Mouse (Mus musculus) liver, postnatal 0 days (tissue): ENCODE data around the gene Cyb561d2. TPM values are rescaled to one million over a fixed set of nuclear protein-coding genes. Genes with fewer than 3 reads are reported as not detected.
"Not testable (repeated sequence)": the region's sequence is repeated elsewhere in the genome, so short reads cannot be mapped to it uniquely, and the experiment has no call there.

Experiments
- ATAC-seq: fragments of 200-750 bp; cut with Nextera tagmentation; 2 replicates; pipeline ENCODE4 v1.8.0; 2017; ENCODE audit warnings: mild to moderate bottlenecking, moderate library complexity
- DNase-seq: peaks from one replicate; pipeline ENCODE4 v3.0.0-alpha.2; 2016
- H3K27ac ChIP-seq: fragments of 300-500 bp; sonication (generic); 2 replicates; pipeline ENCODE4 v1.5.1; 2014; ENCODE audit warnings: antibody characterized with exemption, moderate library complexity, mild to moderate bottlenecking, low read depth
- H3K27me3 ChIP-seq: fragments of 300-500 bp; sonication (generic); 2 replicates; pipeline ENCODE4 v1.6.1; 2014; ENCODE audit warnings: low read length, control low read depth, mixed read lengths; ENCODE audit not compliant: insufficient read depth
- H3K36me3 ChIP-seq: fragments of 300-500 bp; sonication (generic); replicated peaks from 2 replicates; pipeline ENCODE4 v1.6.1; 2014; ENCODE audit warnings: mild to moderate bottlenecking, control low read depth, low read length, moderate library complexity, mixed read lengths; ENCODE audit not compliant: insufficient read depth
- H3K4me1 ChIP-seq: fragments of 300-500 bp; sonication (generic); 2 replicates; pipeline ENCODE4 v1.6.1; 2014; ENCODE audit warnings: antibody characterized with exemption, mild to moderate bottlenecking, control low read depth; ENCODE audit not compliant: insufficient read depth
- H3K4me2 ChIP-seq: fragments of 300-500 bp; sonication (generic); 2 replicates; pipeline ENCODE4 v1.6.1; 2014; ENCODE audit warnings: low read depth, mild to moderate bottlenecking, low read length, moderate library complexity, mixed read lengths
- H3K4me3 ChIP-seq: fragments of 300-500 bp; sonication (generic); 2 replicates; pipeline ENCODE4 v1.5.1; 2014; ENCODE audit warnings: low read depth, low read length
- H3K9ac ChIP-seq: fragments of 300-500 bp; sonication (generic); replicated peaks from 2 replicates; pipeline ENCODE4 v1.6.1; 2014; ENCODE audit warnings: mild to moderate bottlenecking, moderate library complexity
- H3K9me3 ChIP-seq: fragments of 300-500 bp; sonication (generic); 2 replicates; pipeline ENCODE4 v1.6.1; 2016; ENCODE audit warnings: mild to moderate bottlenecking, control low read depth, low read length, mixed read lengths
- CTCF ChIP-seq: sonication (generic); IDR thresholded peaks from 2 replicates; pipeline ENCODE4 v1.5.1; 2016; ENCODE audit warnings: antibody characterized with exemption, low read depth
- EP300 ChIP-seq: IDR thresholded peaks from 2 replicates; pipeline ENCODE4 v1.6.1; 2016; ENCODE audit warnings: antibody characterized with exemption, low read depth, mild to moderate bottlenecking
- WGBS: fragments of 180-500 bp; shearing (Covaris S2); extraction: QIAGEN DNeasy Blood & Tissue Kit; methylation state at CpG from one replicate; pipeline ENCODE4 v1.1.7; 2014; ENCODE audit not compliant: insufficient replicate concordance; 5-methylcytosine and 5-hydroxymethylcytosine counted together
- polyA plus RNA-seq: library from polyadenylated mRNA; unstranded; fragments of >200 nt; fragmentation: Nextera tagmentation; extraction: Ambion mirVana; gene quantifications from 2 replicates; pipeline ENCODE4 v1.2.1, GENCODE M21; 2015

Cyb561d2 gene
- polyA plus RNA-seq, 1 experiment from 2014 or later, result 18.5 TPM

DNA sequence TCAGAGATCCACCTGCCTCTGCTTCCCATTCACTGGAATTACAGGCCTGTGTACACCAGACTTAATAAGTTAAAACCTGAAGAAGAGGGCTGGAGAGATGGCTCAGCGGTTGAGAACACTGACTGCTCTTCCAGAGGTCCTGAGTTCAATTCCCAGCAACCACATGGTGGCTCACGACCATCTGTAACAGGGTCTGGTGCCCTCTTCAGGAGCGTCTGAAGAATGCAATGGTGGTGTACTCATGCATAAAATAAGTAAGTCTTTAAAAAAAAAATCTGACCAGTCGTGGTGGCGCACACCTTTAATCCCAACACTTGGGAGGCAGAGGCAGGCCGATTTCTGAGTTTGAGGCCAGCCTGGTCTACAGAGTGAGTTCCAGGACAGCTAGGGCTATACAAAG is 31.8 kb upstream of the Cyb561d2 start:
- H3K36me3 ChIP-seq, H3K4me2 ChIP-seq, H3K9me3 ChIP-seq, H3K4me3 ChIP-seq, H3K27me3 ChIP-seq, ATAC-seq, H3K9ac ChIP-seq, H3K27ac ChIP-seq, DNase-seq: not testable (repeated sequence)
- peak; percentile 42 for TF ChIP-seq CTCF
- 77% methylated on average over 6 of the region's 6 CpGs for WGBS
- H3K4me1 ChIP-seq, result peaks cover 50% of the 10 kb centered on the region

DNA sequence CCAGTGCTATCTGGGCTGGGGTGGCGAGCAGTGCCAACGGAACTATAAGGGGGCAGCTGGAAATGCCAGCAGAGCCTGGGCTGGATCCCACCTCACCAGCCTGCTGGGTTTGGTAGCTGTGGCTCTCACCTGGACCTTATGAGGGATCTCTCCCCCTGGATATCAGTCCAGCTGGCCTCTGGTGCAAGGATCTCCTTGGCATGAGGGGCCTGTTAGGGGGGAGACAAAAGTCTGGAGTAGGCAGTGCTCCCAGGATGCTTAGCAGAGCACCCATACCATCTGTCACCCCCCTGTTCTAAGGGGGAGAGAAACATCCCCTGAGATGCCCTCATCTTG is 30.3 kb upstream of the Cyb561d2 start:
- Histone ChIP-seq H3K27ac (peak overlapping the region; percentile 87), H3K9ac (0 out of 2 replicates have a peak overlapping the region, but pooled peaks have one; percentile 9), H3K4me2 (peak overlapping the region; percentile 90; the same call in 1 of the 2 replicates), H3K9me3 (no peaks in the 10 kb centered on the region), H3K36me3 (peaks cover 7% of the 10 kb centered on the region), H3K4me3 (no peak overlapping the region), H3K27me3 (no peaks in the 10 kb centered on the region), H3K4me1 (peaks cover 57% of the 10 kb centered on the region)
- WGBS, result 91% methylated on average over 2 of the region's 2 CpGs
- ATAC-seq (no peak), DNase-seq (no peak)
- TF ChIP-seq EP300, result no peak
- no peak for TF ChIP-seq CTCF

- Histone ChIP-seq H3K9me3 (no peaks in the 10 kb centered on the region), H3K27me3 (no peaks in the 10 kb centered on the region), H3K4me3 (peak overlapping the region; percentile 94), H3K9ac (peak overlapping the region; percentile 86), H3K4me2 (peak overlapping the region; percentile 90), H3K36me3 (peaks cover 7% of the 10 kb centered on the region), H3K27ac (peak overlapping the region; percentile 87), H3K4me1 (peaks cover 56% of the 10 kb centered on the region)
- 78% methylated on average over 22 of the region's 22 CpGs for WGBS
- DNase-seq (no peak), ATAC-seq (no peak)
- TF ChIP-seq CTCF (no peak), EP300 (peak; percentile 20; the same call in 1 of the 2 replicates)
Observed at GRCm38 (mm10) chr9:107571534-107572326, 29.7 kb upstream of the Cyb561d2 start.

GRCm38 (mm10) chr9:107570845-107571244 is 28.9 kb upstream of the Cyb561d2 start:
- Histone ChIP-seq H3K9ac (peak overlapping the region; percentile 86), H3K27ac (peak overlapping the region; percentile 87), H3K4me2 (peak overlapping the region; percentile 90), H3K4me3 (peak overlapping the region; percentile 94), H3K27me3 (no peaks in the 10 kb centered on the region), H3K36me3 (peaks cover 7% of the 10 kb centered on the region), H3K4me1 (peaks cover 58% of the 10 kb centered on the region), H3K9me3 (no peaks in the 10 kb centered on the region)
- ATAC-seq (peak; percentile 7), DNase-seq (peak; percentile 65)
- WGBS, result 61% methylated on average over 21 of the region's 21 CpGs
- TF ChIP-seq EP300, result peak; percentile 84
- TF ChIP-seq CTCF, result no peak

DNA sequence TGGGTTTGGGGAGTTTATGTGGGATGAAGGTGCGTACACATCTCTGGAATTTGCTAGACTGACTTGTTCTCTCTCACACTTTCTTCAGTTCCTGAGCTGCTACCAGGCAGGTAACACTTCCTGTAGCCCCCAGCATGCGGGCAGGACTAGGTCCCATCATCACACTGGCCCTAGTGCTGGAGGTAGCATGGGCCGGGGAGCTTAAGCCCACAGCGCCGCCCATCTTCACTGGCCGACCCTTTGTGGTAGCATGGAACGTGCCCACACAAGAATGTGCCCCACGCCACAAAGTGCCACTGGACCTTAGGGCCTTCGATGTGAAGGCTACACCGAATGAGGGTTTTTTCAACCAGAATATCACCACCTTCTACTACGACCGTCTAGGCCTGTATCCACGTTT is 28.0 kb upstream of the Cyb561d2 start:
- Histone ChIP-seq H3K9me3 (no peaks in the 10 kb centered on the region), H3K27me3 (no peaks in the 10 kb centered on the region), H3K4me1 (peaks cover 61% of the 10 kb centered on the region), H3K4me3 (peak overlapping the region; percentile 94), H3K9ac (peak overlapping the region; percentile 86), H3K27ac (peak overlapping the region; percentile 87), H3K4me2 (peak overlapping the region; percentile 90), H3K36me3 (peaks cover 13% of the 10 kb centered on the region)
- TF ChIP-seq CTCF (no peak), EP300 (no peak)
- WGBS, result 50% methylated on average over 13 of the region's 13 CpGs
- ATAC-seq (no peak), DNase-seq (no peak)

DNA sequence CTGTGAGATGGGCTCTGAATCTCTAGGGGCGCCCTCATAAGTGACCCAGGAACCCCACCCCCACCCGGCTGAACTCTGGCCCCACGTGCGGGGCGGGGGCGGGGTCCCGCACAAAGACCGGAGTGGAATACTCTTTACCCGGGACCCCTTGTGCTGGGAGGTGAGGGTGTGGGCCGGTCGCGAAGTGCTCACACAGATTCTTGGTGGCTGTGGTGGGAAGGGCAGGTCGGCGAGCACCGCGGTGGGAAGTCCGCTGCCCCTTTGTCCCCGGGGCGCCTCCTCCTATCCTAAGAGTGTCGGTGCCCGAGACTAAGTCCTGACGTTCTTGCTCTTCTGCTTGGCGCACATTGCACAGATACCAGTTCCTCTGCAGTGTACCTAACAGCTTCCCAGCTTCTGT is 27.3 kb upstream of the Cyb561d2 start:
- Histone ChIP-seq H3K9ac (peak overlapping the region; percentile 86), H3K9me3 (no peaks in the 10 kb centered on the region), H3K4me1 (peaks cover 64% of the 10 kb centered on the region), H3K4me2 (peak overlapping the region; percentile 90), H3K4me3 (peak overlapping the region; percentile 94), H3K27me3 (no peaks in the 10 kb centered on the region), H3K27ac (peak overlapping the region; percentile 87), H3K36me3 (peaks cover 18% of the 10 kb centered on the region)
- WGBS, result under 1% methylated on average over 22 of the region's 23 CpGs
- TF ChIP-seq EP300, result peak; percentile 13; the same call in 1 of the 2 replicates
- no peak for TF ChIP-seq CTCF
- no peak for DNase-seq
- ATAC-seq, result peak; percentile 18
